Mouse (Mus musculus): ENCODE measurements around the gene Mrpl30. TPM values are rescaled to one million over a fixed set of nuclear protein-coding genes. Genes with fewer than 3 reads are reported as not detected.

Gene Mrpl30
- polyA plus RNA-seq (2015; fragmentation: Nextera tagmentation; extraction: Ambion mirVana), result 229 and 231 TPM in 2 replicates

- Histone ChIP-seq H3K36me3 (ENCODE audit: control insufficient read depth, insufficient read depth, low read length) (peaks cover 7% of the 10 kb centered on the region; the same call in 1 of the 2 replicates), H3K4me2 (ENCODE audit: low read length) (peak within 1 kb of the TSS; percentile 91), H3K27me3 (ENCODE audit: control insufficient read depth, insufficient read depth, low read depth, low read length) (no peaks in the 10 kb centered on the region), H3K4me1 (ENCODE audit: control insufficient read depth, insufficient read depth, low read length) (peaks cover 20% of the 10 kb centered on the region), H3K27ac (ENCODE audit: low read length) (peak within 1 kb of the TSS; percentile 71), H3K9me3 (replicated peaks; ENCODE audit: control insufficient read depth, low read length, poor library complexity, severe bottlenecking) (no peaks in the 10 kb centered on the region), H3K9ac (ENCODE audit: low read depth, low read length) (peak within 1 kb of the TSS; percentile 77), H3K4me3 (ENCODE audit: low read depth, low read length) (peak within 1 kb of the TSS; percentile 72)
- WGBS, result under 1% methylated on average over 41 of the region's 41 CpGs
- ATAC-seq, result peak; percentile 93
Measured at GRCm38 (mm10) chr1:37890025-37890652, at the start of gene Mrpl30, which contains the start of gene Mitd1. Gene Mrpl30 (plus strand): TSS chr1:37890477. Gene Mitd1 (minus strand): TSS chr1:37890411.

- no peaks in the 10 kb centered on the region for H3K4me1 ChIP-seq (ENCODE audit: control insufficient read depth, insufficient read depth, low read length)
- no peak overlapping the region for H3K4me2 ChIP-seq (ENCODE audit: low read length)
- H3K36me3 ChIP-seq (ENCODE audit: control insufficient read depth, insufficient read depth, low read length), result no peaks in the 10 kb centered on the region
- H3K9me3 ChIP-seq (replicated peaks; ENCODE audit: control insufficient read depth, low read length, poor library complexity, severe bottlenecking), result no peaks in the 10 kb centered on the region
- no peaks in the 10 kb centered on the region for H3K27me3 ChIP-seq (ENCODE audit: control insufficient read depth, insufficient read depth, low read depth, low read length)
- no peak for ATAC-seq
- no peak overlapping the region for H3K9ac ChIP-seq (ENCODE audit: low read depth, low read length)
- H3K27ac ChIP-seq (ENCODE audit: low read length), result no peak overlapping the region
- no peak overlapping the region for H3K4me3 ChIP-seq (ENCODE audit: low read depth, low read length)
- 88% methylated on average over 8 of the region's 8 CpGs for WGBS
Measured at GRCm38 (mm10) chr1:37846878-37847277, 43.4 kb upstream of the Mrpl30 start.

GRCm38 (mm10) chr1:37850696-37851095 is 39.6 kb upstream of the Mrpl30 start:
- H3K4me2 ChIP-seq (ENCODE audit: low read length), result no peak overlapping the region
- H3K4me1 ChIP-seq (ENCODE audit: control insufficient read depth, insufficient read depth, low read length), result no peaks in the 10 kb centered on the region
- H3K27ac ChIP-seq (ENCODE audit: low read length), result no peak overlapping the region
- no peak for ATAC-seq
- peaks cover 12% of the 10 kb centered on the region for H3K36me3 ChIP-seq (ENCODE audit: control insufficient read depth, insufficient read depth, low read length)
- 56% methylated on average over 2 of the region's 2 CpGs for WGBS
- no peak overlapping the region for H3K9ac ChIP-seq (ENCODE audit: low read depth, low read length)
- H3K4me3 ChIP-seq (ENCODE audit: low read depth, low read length), result no peak overlapping the region
- no peaks in the 10 kb centered on the region for H3K27me3 ChIP-seq (ENCODE audit: control insufficient read depth, insufficient read depth, low read depth, low read length)
- no peaks in the 10 kb centered on the region for H3K9me3 ChIP-seq (replicated peaks; ENCODE audit: control insufficient read depth, low read length, poor library complexity, severe bottlenecking)

GRCm38 (mm10) chr1:37864511-37865400 is 25.5 kb upstream of the Mrpl30 start:
- Histone ChIP-seq H3K4me1 (ENCODE audit: control insufficient read depth, insufficient read depth, low read length) (peaks cover 9% of the 10 kb centered on the region), H3K9me3 (replicated peaks; ENCODE audit: control insufficient read depth, low read length, poor library complexity, severe bottlenecking) (no peaks in the 10 kb centered on the region; the same call in 1 of the 2 replicates), H3K27ac (ENCODE audit: low read length) (peak overlapping the region; percentile 94), H3K27me3 (ENCODE audit: control insufficient read depth, insufficient read depth, low read depth, low read length) (peaks cover 6% of the 10 kb centered on the region; the same call in 1 of the 2 replicates), H3K9ac (ENCODE audit: low read depth, low read length) (peak overlapping the region; percentile 84), H3K4me3 (ENCODE audit: low read depth, low read length) (peak overlapping the region; percentile 80), H3K36me3 (ENCODE audit: control insufficient read depth, insufficient read depth, low read length) (no peaks in the 10 kb centered on the region), H3K4me2 (ENCODE audit: low read length) (peak overlapping the region; percentile 82)
- ATAC-seq, result peak; percentile 98
- WGBS, result under 1% methylated on average over 81 of the region's 90 CpGs

GRCm38 (mm10) chr1:37865401-37866215 is 24.7 kb upstream of the Mrpl30 start:
- peak overlapping the region; percentile 82 for H3K4me2 ChIP-seq (ENCODE audit: low read length)
- H3K36me3 ChIP-seq (ENCODE audit: control insufficient read depth, insufficient read depth, low read length), result no peaks in the 10 kb centered on the region
- 10% methylated on average over 23 of the region's 23 CpGs for WGBS
- peaks cover 9% of the 10 kb centered on the region for H3K4me1 ChIP-seq (ENCODE audit: control insufficient read depth, insufficient read depth, low read length)
- H3K9me3 ChIP-seq (replicated peaks; ENCODE audit: control insufficient read depth, low read length, poor library complexity, severe bottlenecking), result no peaks in the 10 kb centered on the region; the same call in 1 of the 2 replicates
- peak overlapping the region; percentile 82 for H3K9ac ChIP-seq (ENCODE audit: low read depth, low read length)
- H3K27ac ChIP-seq (ENCODE audit: low read length), result peak overlapping the region; percentile 94
- ATAC-seq, result no peak
- H3K27me3 ChIP-seq (ENCODE audit: control insufficient read depth, insufficient read depth, low read depth, low read length), result peaks cover 6% of the 10 kb centered on the region; the same call in 1 of the 2 replicates
- peak overlapping the region; percentile 80 for H3K4me3 ChIP-seq (ENCODE audit: low read depth, low read length)

GRCm38 (mm10) chr1:37866286-37866685 is 24.0 kb upstream of the Mrpl30 start, which contains the start of gene Tsga10:
Gene Tsga10 (minus strand): TSS chr1:37866429.
- Histone ChIP-seq H3K4me3 (ENCODE audit: low read depth, low read length) (peak within 1 kb of the TSS; percentile 80), H3K9me3 (replicated peaks; ENCODE audit: control insufficient read depth, low read length, poor library complexity, severe bottlenecking) (no peaks in the 10 kb centered on the region; the same call in 1 of the 2 replicates), H3K36me3 (ENCODE audit: control insufficient read depth, insufficient read depth, low read length) (no peaks in the 10 kb centered on the region), H3K27ac (ENCODE audit: low read length) (peak within 1 kb of the TSS; percentile 94), H3K27me3 (ENCODE audit: control insufficient read depth, insufficient read depth, low read depth, low read length) (peaks cover 6% of the 10 kb centered on the region; the same call in 1 of the 2 replicates), H3K4me1 (ENCODE audit: control insufficient read depth, insufficient read depth, low read length) (peaks cover 9% of the 10 kb centered on the region), H3K9ac (ENCODE audit: low read depth, low read length) (peak within 1 kb of the TSS; percentile 82), H3K4me2 (ENCODE audit: low read length) (peak within 1 kb of the TSS; percentile 82)
- WGBS, result 86% methylated on average over 6 of the region's 6 CpGs
- no peak for ATAC-seq

DNA sequence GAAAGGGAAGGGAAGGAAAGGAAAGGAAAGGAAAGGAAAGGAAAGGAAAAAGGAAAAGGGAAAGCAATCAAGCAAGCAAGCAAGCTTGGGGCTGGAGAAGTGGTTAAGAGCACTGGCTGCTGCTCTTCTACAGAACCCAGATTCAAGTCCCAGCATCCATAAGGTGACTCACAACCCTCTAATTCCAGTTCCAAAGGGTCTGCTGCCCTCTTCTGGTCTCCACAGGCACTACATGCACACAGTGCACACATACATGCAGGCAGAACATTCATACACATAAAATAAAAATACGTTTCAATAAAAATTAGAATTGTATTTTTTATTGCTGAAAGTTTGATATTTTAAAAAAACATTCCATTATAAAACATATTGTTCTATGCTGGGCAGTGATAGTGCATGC is 23.2 kb upstream of the Mrpl30 start:
- Histone ChIP-seq H3K9me3 (replicated peaks; ENCODE audit: control insufficient read depth, low read length, poor library complexity, severe bottlenecking) (no peaks in the 10 kb centered on the region; the same call in 1 of the 2 replicates), H3K27ac (ENCODE audit: low read length) (no peak overlapping the region), H3K4me2 (ENCODE audit: low read length) (no peak overlapping the region), H3K9ac (ENCODE audit: low read depth, low read length) (no peak overlapping the region), H3K4me1 (ENCODE audit: control insufficient read depth, insufficient read depth, low read length) (peaks cover 14% of the 10 kb centered on the region), H3K36me3 (ENCODE audit: control insufficient read depth, insufficient read depth, low read length) (no peaks in the 10 kb centered on the region), H3K27me3 (ENCODE audit: control insufficient read depth, insufficient read depth, low read depth, low read length) (peaks cover 6% of the 10 kb centered on the region; the same call in 1 of the 2 replicates), H3K4me3 (ENCODE audit: low read depth, low read length) (no peak overlapping the region)
- ATAC-seq, result no peak
- WGBS, result 83% methylated on average over 1 of the region's 1 CpGs

GRCm38 (mm10) chr1:37867684-37868322 is 22.5 kb upstream of the Mrpl30 start:
- 73% methylated on average over 10 of the region's 10 CpGs for WGBS
- H3K27ac ChIP-seq (ENCODE audit: low read length), result no peak overlapping the region
- no peaks in the 10 kb centered on the region; the same call in 1 of the 2 replicates for H3K9me3 ChIP-seq (replicated peaks; ENCODE audit: control insufficient read depth, low read length, poor library complexity, severe bottlenecking)
- H3K4me3 ChIP-seq (ENCODE audit: low read depth, low read length), result no peak overlapping the region
- no peak overlapping the region for H3K9ac ChIP-seq (ENCODE audit: low read depth, low read length)
- H3K4me1 ChIP-seq (ENCODE audit: control insufficient read depth, insufficient read depth, low read length), result peaks cover 16% of the 10 kb centered on the region
- no peak for ATAC-seq
- no peak overlapping the region for H3K4me2 ChIP-seq (ENCODE audit: low read length)
- H3K27me3 ChIP-seq (ENCODE audit: control insufficient read depth, insufficient read depth, low read depth, low read length), result peaks cover 6% of the 10 kb centered on the region; the same call in 1 of the 2 replicates
- no peaks in the 10 kb centered on the region for H3K36me3 ChIP-seq (ENCODE audit: control insufficient read depth, insufficient read depth, low read length)
